Mouse (Mus musculus): ENCODE measurements at regions not wholly inside any gene's neighbourhood (a gene's known extent, or its start where the extent isn't known, plus 50 kb on each side); places are given as distances from the start of the nearest gene placed in this dataset.

- no peaks in the 10 kb centered on the region for H3K27me3 ChIP-seq (replicated peaks; ENCODE audit: control insufficient read depth, insufficient read depth, low read length)
- no peak overlapping the region for H3K27ac ChIP-seq (ENCODE audit: insufficient read depth, low read depth, low read length)
- H3K4me1 ChIP-seq (ENCODE audit: control insufficient read depth, insufficient read depth, low read length) = no peaks in the 10 kb centered on the region
- 68% methylated on average over 9 of the region's 9 CpGs for WGBS
- H3K36me3 ChIP-seq (ENCODE audit: control insufficient read depth, insufficient read depth, low read length) = no peaks in the 10 kb centered on the region
- DNase-seq = no peak
- TF ChIP-seq CTCF (conservative IDR thresholded peaks at IDR 0.05; ENCODE audit: insufficient read depth, insufficient read length, low read depth, low read length) (no peak), POLR2A (IDR thresholded peaks at IDR 0.05; ENCODE audit: low read depth, low read length) (no peak)
- H3K4me3 ChIP-seq (ENCODE audit: insufficient read depth, low read depth, low read length) = no peak overlapping the region
Measured at GRCm38 (mm10) chr1:152252658-152253267, 133.7 kb downstream of the Tsen15 start.

GRCm38 (mm10) chr1:152241026-152241425 lies 145.5 kb downstream of the Tsen15 start:
- Histone ChIP-seq H3K27ac (ENCODE audit: insufficient read depth, low read depth, low read length) (no peak overlapping the region), H3K4me3 (ENCODE audit: insufficient read depth, low read depth, low read length) (no peak overlapping the region), H3K4me1 (ENCODE audit: control insufficient read depth, insufficient read depth, low read length) (no peaks in the 10 kb centered on the region), H3K27me3 (replicated peaks; ENCODE audit: control insufficient read depth, insufficient read depth, low read length) (no peaks in the 10 kb centered on the region), H3K36me3 (ENCODE audit: control insufficient read depth, insufficient read depth, low read length) (no peaks in the 10 kb centered on the region)
- TF ChIP-seq POLR2A (IDR thresholded peaks at IDR 0.05; ENCODE audit: low read depth, low read length) (no peak), CTCF (conservative IDR thresholded peaks at IDR 0.05; ENCODE audit: insufficient read depth, insufficient read length, low read depth, low read length) (no peak)
- 90% methylated on average over 9 of the region's 9 CpGs for WGBS
- no peak for DNase-seq

- no peaks in the 10 kb centered on the region for H3K4me1 ChIP-seq (ENCODE audit: control insufficient read depth, insufficient read depth, low read length)
- no peaks in the 10 kb centered on the region for H3K27me3 ChIP-seq (replicated peaks; ENCODE audit: control insufficient read depth, insufficient read depth, low read length)
- DNase-seq = no peak
- TF ChIP-seq POLR2A (IDR thresholded peaks at IDR 0.05; ENCODE audit: low read depth, low read length) (no peak), CTCF (conservative IDR thresholded peaks at IDR 0.05; ENCODE audit: insufficient read depth, insufficient read length, low read depth, low read length) (no peak)
- H3K4me3 ChIP-seq (ENCODE audit: insufficient read depth, low read depth, low read length) = no peak overlapping the region
- 51% methylated on average over 6 of the region's 6 CpGs for WGBS
- no peak overlapping the region for H3K27ac ChIP-seq (ENCODE audit: insufficient read depth, low read depth, low read length)
- no peaks in the 10 kb centered on the region for H3K36me3 ChIP-seq (ENCODE audit: control insufficient read depth, insufficient read depth, low read length)
Measured at GRCm38 (mm10) chr1:152239376-152239775, 147.1 kb downstream of the Tsen15 start.

- 78% methylated on average over 4 of the region's 4 CpGs for WGBS
- no peak for TF ChIP-seq POLR2A (IDR thresholded peaks at IDR 0.05; ENCODE audit: low read depth, low read length)
- no peak for TF ChIP-seq CTCF (conservative IDR thresholded peaks at IDR 0.05; ENCODE audit: insufficient read depth, insufficient read length, low read depth, low read length)
Measured at GRCm38 (mm10) chr1:152235212-152235792, 145.4 kb upstream of the 1700025G04Rik start.

GRCm38 (mm10) chr1:152234716-152235115 lies 144.8 kb upstream of the 1700025G04Rik start:
- no peak for DNase-seq
- no peak for TF ChIP-seq CTCF (conservative IDR thresholded peaks at IDR 0.05; ENCODE audit: insufficient read depth, insufficient read length, low read depth, low read length)
- TF ChIP-seq POLR2A (IDR thresholded peaks at IDR 0.05; ENCODE audit: low read depth, low read length) = no peak
- H3K36me3 ChIP-seq (ENCODE audit: control insufficient read depth, insufficient read depth, low read length) = no peaks in the 10 kb centered on the region

More at GRCm38 (mm10) chr1:152235212-152235792, 145.4 kb upstream of the 1700025G04Rik start:
- no peak for DNase-seq
- Histone ChIP-seq H3K4me1 (ENCODE audit: control insufficient read depth, insufficient read depth, low read length) (no peaks in the 10 kb centered on the region), H3K4me3 (ENCODE audit: insufficient read depth, low read depth, low read length) (no peak overlapping the region), H3K27me3 (replicated peaks; ENCODE audit: control insufficient read depth, insufficient read depth, low read length) (no peaks in the 10 kb centered on the region), H3K27ac (ENCODE audit: insufficient read depth, low read depth, low read length) (no peak overlapping the region), H3K36me3 (ENCODE audit: control insufficient read depth, insufficient read depth, low read length) (no peaks in the 10 kb centered on the region)

GRCm38 (mm10) chr1:152231717-152232202 lies 141.8 kb upstream of the 1700025G04Rik start:
- TF ChIP-seq CTCF (conservative IDR thresholded peaks at IDR 0.05; ENCODE audit: insufficient read depth, insufficient read length, low read depth, low read length) (peak; percentile 34), POLR2A (IDR thresholded peaks at IDR 0.05; ENCODE audit: low read depth, low read length) (no peak)
- no peak overlapping the region for H3K27ac ChIP-seq (ENCODE audit: insufficient read depth, low read depth, low read length)
- 74% methylated on average over 11 of the region's 11 CpGs for WGBS
- no peak for DNase-seq
- H3K4me1 ChIP-seq (ENCODE audit: control insufficient read depth, insufficient read depth, low read length) = no peaks in the 10 kb centered on the region
- H3K36me3 ChIP-seq (ENCODE audit: control insufficient read depth, insufficient read depth, low read length) = no peaks in the 10 kb centered on the region
- H3K4me3 ChIP-seq (ENCODE audit: insufficient read depth, low read depth, low read length) = no peak overlapping the region
- no peaks in the 10 kb centered on the region for H3K27me3 ChIP-seq (replicated peaks; ENCODE audit: control insufficient read depth, insufficient read depth, low read length)

More at GRCm38 (mm10) chr1:152234716-152235115, 144.8 kb upstream of the 1700025G04Rik start:
- H3K27me3 ChIP-seq (replicated peaks; ENCODE audit: control insufficient read depth, insufficient read depth, low read length) = no peaks in the 10 kb centered on the region
- H3K4me3 ChIP-seq (ENCODE audit: insufficient read depth, low read depth, low read length) = no peak overlapping the region
- no peak overlapping the region for H3K27ac ChIP-seq (ENCODE audit: insufficient read depth, low read depth, low read length)
- 98% methylated on average over 2 of the region's 2 CpGs for WGBS
- no peaks in the 10 kb centered on the region for H3K4me1 ChIP-seq (ENCODE audit: control insufficient read depth, insufficient read depth, low read length)

- WGBS = 79% methylated on average over 2 of the region's 2 CpGs
- no peak for TF ChIP-seq CTCF (conservative IDR thresholded peaks at IDR 0.05; ENCODE audit: insufficient read depth, insufficient read length, low read depth, low read length)
- TF ChIP-seq POLR2A (IDR thresholded peaks at IDR 0.05; ENCODE audit: low read depth, low read length) = no peak
Measured at GRCm38 (mm10) chr1:152229709-152230108, 139.8 kb upstream of the 1700025G04Rik start.

More at GRCm38 (mm10) chr1:152229709-152230108, 139.8 kb upstream of the 1700025G04Rik start:
- no peaks in the 10 kb centered on the region for H3K36me3 ChIP-seq (ENCODE audit: control insufficient read depth, insufficient read depth, low read length)
- no peaks in the 10 kb centered on the region for H3K4me1 ChIP-seq (ENCODE audit: control insufficient read depth, insufficient read depth, low read length)
- H3K4me3 ChIP-seq (ENCODE audit: insufficient read depth, low read depth, low read length) = no peak overlapping the region
- DNase-seq = no peak
- H3K27ac ChIP-seq (ENCODE audit: insufficient read depth, low read depth, low read length) = no peak overlapping the region
- H3K27me3 ChIP-seq (replicated peaks; ENCODE audit: control insufficient read depth, insufficient read depth, low read length) = no peaks in the 10 kb centered on the region

All from kidney, adult 2 months (tissue).